Mouse (Mus musculus): ENCODE measurements around the gene Slc24a2. TPM values are rescaled to one million over a fixed set of nuclear protein-coding genes. Genes with fewer than 3 reads are reported as not detected.

The Slc24a2 gene
- total RNA-seq, 2 experiments from 2014 or later, result 3.7 to 3.9 TPM

DNA sequence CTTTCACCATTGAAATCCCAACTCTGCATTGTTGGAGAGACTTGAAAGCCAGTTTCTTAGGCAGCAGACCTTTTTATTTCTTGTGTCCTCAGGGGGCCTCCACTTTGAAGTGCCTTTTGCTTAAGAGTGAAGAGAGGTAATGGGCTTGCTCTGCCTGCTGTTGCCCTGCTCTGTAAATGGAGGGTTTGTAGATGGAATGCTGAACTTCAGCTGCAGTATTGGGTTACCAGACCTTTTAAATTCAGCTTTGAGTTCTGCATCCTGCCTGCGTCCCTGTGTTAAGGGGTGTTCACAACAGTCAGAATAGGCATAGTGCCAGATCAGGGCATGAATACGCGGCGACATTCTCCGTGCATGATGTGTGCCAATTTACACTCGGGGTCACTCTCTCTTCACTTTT is 241.0 kb downstream of the Slc24a2 start:
- intact Hi-C loops (cut with DNase I), result no loop called here
- no peak for DNase-seq

DNA sequence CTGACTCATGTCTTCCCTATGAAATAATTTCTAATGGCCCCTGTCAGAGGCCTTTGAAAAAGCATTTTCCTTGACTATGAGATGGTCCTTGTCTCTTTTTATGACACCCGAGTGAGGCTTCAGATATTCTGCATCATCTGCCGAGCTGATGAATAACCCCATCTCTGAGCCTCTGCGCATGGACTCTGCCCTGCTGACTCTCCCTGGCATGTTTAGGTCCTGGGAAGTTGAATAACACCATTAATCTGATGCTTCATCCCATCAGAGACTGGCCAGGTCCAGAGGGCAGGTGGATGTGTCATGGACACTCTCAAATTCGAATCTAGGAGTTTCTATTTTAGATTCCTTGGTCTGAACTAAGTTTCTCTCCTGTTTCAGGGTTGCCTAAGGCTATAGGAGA is 242.4 kb downstream of the Slc24a2 start:
- no peak for DNase-seq
- intact Hi-C loops (cut with DNase I), result no loop called here

DNA sequence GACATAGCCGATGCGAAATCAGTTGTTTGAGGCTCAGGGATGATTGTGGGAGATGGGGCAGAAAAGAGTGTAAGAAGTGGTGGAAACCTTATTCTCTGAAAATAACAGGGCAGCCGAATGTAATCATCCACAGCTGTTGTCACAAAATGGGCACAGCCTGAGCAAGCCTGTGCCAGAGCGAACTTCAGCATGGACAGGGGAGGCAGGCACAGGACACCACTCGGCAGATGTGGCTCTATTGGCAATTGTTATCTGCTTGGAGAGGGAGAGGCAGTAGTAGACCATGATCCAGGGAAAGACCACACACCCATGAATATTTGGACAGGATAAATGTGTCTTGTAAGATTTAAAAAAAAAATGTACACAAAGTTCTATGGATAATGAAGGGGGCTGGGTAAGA is 253.0 kb downstream of the Slc24a2 start:
- intact Hi-C loops (cut with DNase I), result no loop called here
- DNase-seq, result no peak

DNA sequence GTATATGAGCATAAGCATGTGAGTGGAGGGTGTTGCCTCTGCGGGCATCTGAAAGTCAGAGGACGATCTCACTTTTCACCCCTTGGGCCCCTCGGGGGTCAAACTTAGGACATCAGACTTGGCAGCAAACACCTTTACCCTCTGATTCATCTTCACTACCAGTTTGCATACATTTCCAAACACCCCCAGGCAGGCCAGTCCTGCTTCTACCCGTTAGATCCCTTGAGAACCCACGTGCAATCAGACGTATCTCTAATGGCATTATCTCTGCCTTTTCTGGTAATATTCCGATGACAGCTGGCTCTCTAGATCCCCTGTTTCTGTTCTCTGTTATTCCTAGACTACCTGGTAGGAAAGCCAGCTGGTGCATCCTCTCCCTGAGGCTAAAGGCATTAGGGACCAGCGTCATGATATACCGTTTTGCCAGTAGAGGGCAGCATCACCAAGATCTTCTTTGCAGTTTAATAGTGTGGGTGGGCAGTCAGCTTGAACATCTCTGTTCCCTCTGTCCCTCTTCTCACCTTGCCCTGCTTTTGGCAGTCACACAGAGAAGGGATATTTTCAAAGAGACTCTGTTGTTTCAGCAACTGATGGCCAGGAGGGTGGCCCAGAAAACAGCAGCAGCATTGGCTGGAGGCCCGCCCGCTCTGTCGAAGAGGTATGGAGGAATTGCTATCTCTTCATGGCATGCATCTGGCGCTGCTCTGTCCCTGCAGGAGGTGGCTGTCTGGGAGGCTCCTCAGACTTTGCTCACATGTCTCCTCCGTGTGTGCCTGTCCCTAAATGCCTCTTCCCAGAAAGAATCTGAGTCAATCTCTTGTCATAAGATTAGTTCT is 272.5 kb downstream of the Slc24a2 start:
- DNase-seq, result peak; percentile 63 to 81
- intact Hi-C loops (cut with DNase I), result loop anchor here (1.0 to 10.0 kb wide), 3 partner anchors 277 to 1397 kb away; partner anchors contain the start of gene Slc24a2

DNA sequence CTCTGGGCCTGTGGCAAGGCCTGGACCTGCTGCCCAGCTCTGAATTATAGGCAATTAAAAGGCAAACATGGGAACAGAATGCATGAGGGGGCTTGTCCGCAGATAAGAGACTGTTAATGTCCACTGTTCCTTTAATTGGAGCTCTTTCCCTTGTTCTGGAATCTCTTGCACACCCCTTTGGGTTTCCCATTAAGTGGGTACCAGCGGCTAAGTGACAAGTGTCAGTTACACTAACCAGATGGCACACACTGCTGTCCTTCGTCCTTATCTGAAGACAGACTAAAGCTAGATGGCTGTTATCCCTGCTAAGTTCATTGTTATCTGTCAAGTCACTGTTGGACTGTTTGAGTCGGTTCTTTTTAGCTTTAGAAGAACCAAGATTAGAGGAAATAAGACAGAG is 274.8 kb downstream of the Slc24a2 start:
- intact Hi-C loops (cut with DNase I), result loop anchor here (10.0 kb wide), 2 partner anchors 279 to 1399 kb away; partner anchors contain the start of gene Slc24a2
- DNase-seq, result no peak

DNA sequence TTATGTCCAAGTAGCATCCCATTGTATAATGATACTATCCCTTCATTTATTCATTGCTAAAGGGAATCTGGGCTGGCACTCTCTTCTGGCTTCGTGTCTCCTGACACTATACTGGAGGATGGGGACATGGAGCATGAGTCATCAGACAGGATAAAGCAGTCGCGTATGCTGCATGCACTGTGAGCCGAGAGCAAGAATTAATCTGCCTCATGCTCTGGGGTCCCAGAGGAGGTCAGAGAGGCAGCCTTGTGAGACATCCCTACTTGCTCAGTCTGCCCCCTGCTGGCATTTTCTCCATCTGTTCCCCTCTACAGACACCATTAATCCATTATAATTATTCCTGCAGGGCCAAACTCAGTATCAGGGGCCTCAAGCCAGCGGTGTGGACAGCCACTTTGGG is 276.8 kb downstream of the Slc24a2 start:
- intact Hi-C loops (cut with DNase I), result loop anchor here (10.0 kb wide), 2 partner anchors 281 to 1401 kb away; partner anchors contain the start of gene Slc24a2
- no peak for DNase-seq

DNA sequence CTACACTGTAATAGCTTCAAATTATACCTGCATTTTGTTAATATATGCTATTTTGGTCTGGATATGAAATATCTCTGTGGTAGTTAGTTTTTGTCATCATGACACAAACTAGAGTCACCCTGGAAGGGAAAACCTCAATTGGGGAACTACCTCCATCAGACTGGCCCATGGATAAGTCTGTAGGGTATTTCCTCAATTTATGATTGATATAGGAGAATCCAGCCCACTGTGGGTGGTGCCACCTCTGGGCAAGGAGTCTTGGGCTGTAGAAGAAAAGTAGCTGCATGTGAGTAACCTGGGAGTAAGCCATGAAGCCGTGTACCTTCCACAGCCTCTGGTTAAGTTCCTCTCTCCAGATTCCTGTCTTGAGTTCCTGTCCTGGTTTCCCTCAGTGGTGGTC is 281.5 kb downstream of the Slc24a2 start:
- no peak for DNase-seq
- intact Hi-C loops (cut with DNase I), result no loop called here

DNA sequence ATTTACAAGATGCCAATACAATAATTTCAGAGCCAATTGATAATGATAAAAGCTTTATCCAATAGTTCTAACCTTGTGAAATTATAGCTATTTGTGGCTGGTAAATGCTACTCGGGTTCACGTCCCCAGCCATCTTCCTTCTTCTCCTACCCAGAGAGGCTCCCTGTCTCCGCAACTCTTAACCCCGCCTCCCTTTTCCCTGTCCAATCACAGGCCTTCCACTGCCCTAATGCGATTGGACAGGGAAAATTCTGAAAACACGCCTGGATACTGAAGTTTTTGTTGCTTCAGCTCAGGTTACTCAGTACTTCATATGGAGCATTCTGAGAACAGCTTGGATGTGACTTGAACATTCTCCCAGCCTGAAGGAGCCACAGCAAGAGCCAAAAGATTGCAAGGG is 287.0 kb downstream of the Slc24a2 start:
- intact Hi-C loops (cut with DNase I), result no loop called here

DNA sequence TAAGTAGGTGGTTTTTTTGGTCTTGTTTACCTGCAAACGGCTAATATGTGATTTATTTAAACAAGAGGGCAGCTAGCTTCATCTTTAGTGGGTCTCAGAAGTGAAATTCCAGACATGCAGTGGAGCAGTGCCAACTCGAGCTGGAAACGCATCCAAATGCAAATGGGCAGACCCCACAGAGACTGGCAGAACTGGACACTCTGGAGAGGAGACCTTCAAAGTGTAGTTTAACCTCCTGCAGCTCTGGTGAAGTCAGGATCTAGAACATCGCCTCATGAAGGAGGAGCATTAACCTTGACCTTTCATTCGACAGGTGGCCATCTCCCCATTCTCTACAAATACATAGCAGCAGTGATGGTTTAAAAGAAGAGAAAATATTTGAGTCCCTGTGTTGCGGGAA is 287.6 kb downstream of the Slc24a2 start:
- intact Hi-C loops (cut with DNase I), result no loop called here
- DNase-seq, result no peak

More for the DNA sequence above, 287.0 kb downstream of the Slc24a2 start:
- no peak for DNase-seq

DNA sequence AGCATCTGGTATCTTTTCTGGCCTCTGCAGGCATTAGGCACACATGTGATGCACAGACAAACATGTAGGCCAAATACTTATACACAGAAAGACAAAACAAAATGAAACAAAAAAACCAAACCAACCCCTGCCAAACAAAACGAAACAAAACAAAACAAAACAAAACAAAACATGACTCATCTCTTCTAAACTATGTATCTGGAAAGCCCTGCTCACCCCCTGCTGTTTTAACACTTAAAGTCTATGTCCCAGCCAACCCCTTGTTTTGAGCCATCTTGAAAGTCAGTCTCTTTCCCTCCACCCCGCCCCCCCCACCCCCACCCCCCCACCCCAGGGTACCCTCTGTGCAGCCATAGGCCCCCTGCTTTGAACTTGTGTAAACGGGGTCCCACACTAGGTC is 293.6 kb downstream of the Slc24a2 start:
- intact Hi-C loops (cut with DNase I), result no loop called here
- no peak for DNase-seq

DNA sequence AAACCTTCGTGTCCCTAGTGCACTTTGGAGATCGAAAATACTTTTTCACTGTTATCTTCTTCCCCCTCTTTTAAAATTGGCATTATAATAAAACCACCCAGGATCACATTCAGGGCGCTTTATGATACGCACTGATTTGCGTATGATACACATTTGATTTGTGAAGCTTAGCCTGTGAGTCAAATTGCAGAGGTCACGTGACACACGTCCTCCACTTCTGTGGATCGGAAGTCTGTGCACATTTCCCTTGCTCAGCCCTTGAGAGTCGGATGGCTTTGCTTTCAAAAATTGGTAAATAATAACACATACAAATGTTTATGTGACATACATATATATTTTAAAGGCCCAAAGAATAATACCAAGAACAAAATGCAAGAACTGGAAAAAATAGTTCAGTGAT is 294.1 kb downstream of the Slc24a2 start:
- DNase-seq, result no peak

More for the DNA sequence above, 294.1 kb downstream of the Slc24a2 start:
- intact Hi-C loops (cut with DNase I), result no loop called here
